ENCODE assay signal across 9 mouse cellular contexts in the genomic region with DNA sequence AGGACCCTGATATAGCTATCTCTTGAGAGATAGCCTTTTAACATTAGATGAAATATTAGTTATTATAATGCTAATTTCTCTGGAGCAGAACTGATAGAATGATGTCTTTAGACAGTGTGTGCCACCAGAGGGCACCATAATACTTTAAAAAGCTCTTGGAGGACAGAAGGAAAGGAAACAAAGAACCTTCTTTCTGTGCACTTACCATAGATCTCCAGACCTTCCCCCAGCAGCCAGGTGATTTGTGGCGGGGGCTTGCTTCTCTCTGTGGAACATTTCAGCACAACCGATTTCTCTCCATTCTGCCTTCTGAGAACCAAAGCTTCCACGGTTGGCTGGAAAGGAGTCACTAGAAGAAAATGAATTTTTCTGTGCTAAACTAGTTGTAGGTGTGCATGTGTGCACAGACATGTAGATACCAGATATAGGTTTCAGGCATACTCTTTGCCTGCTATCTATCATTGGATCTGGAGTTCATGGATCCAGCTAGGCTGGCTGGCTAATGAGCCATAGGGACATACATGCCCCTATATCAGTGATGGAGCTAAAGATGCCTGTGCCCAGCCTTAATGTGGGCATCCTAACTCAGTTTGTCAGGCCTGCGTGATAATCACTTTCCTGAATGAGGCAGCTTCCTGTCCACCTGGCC. TPM values are rescaled to one million over a fixed set of nuclear protein-coding genes. Genes with fewer than 3 reads are reported as not detected.
A peak's percentile ranks its signal among the peaks of the same experiment; 100 is the strongest.
DNase-seq lines count a peak whose midpoint lies in the region; ATAC-seq and TF ChIP-seq lines count a peak whose summit lies in the region.
"Had no signal": no experiment of that assay in that cellular context is flagged by ENCODE, and none has a peak within 500 bp of the region (broad histone marks: within the 10 kb centered on the region; RNA-seq: fewer than 3 reads in every experiment).

No protein-coding gene starts in this region.

- no peak overlapping the region for H3K9ac ChIP-seq in heart, adult 2 months (ENCODE audit: low read depth, low read length)
- no peak overlapping the region for H3K9ac ChIP-seq in heart, embryonic 12.5 days
- H3K9ac ChIP-seq in heart, embryonic 11.5 days (ENCODE audit: low read depth, low read length), result 0 out of 2 replicates have a peak overlapping the region, but pooled peaks have one; percentile 22
- H3K9ac ChIP-seq: liver, embryonic 15.5 days had no signal

- 42% methylated on average over 4 of the region's 4 CpGs for WGBS in heart, adult 2 months
- WGBS in heart, embryonic 12.5 days, result 43% methylated on average over 4 of the region's 4 CpGs
- whole genome bisulfite sequencing in heart, embryonic 11.5 days (ENCODE audit: insufficient replicate concordance), result 39% methylated on average over 4 of the region's 4 CpGs

- no peaks in the 10 kb centered on the region for H3K79me2 ChIP-seq in heart, adult 2 months (replicated peaks; ENCODE audit: control insufficient read depth, insufficient read depth, low read length)

- no peaks in the 10 kb centered on the region for H3K36me3 ChIP-seq in heart, adult 2 months (ENCODE audit: control insufficient read depth, insufficient read depth, low read length)
- no peaks in the 10 kb centered on the region for H3K36me3 ChIP-seq in heart, embryonic 12.5 days
- H3K36me3 ChIP-seq in heart, embryonic 11.5 days (ENCODE audit: control insufficient read depth, insufficient read depth, low read length), result no peaks in the 10 kb centered on the region
- H3K36me3 ChIP-seq: liver, embryonic 15.5 days had no signal

- ATAC-seq in heart, embryonic 12.5 days (ENCODE audit: insufficient number of reproducible peaks, low FRiP score), result no peak
- ATAC-seq in heart, embryonic 11.5 days (replicated peaks; ENCODE audit: insufficient number of reproducible peaks, low FRiP score, low TSS enrichment), result no peak

- no peaks in the 10 kb centered on the region for H3K4me1 ChIP-seq in heart, adult 2 months (ENCODE audit: control insufficient read depth, insufficient read depth, low read length)
- H3K4me1 ChIP-seq in heart, embryonic 12.5 days (replicated peaks), result no peaks in the 10 kb centered on the region
- H3K4me1 ChIP-seq in heart, embryonic 11.5 days (ENCODE audit: control insufficient read depth, insufficient read depth, low read length), result no peaks in the 10 kb centered on the region
- H3K4me1 ChIP-seq: liver, embryonic 15.5 days had no signal

- no peaks in the 10 kb centered on the region for H3K27me3 ChIP-seq in heart, adult 2 months (ENCODE audit: control insufficient read depth, insufficient read depth, low read length)
- 0 out of 2 replicates have a peak, but pooled peaks cover 4% of the 10 kb centered on the region for H3K27me3 ChIP-seq in heart, embryonic 12.5 days (replicated peaks)
- H3K27me3 ChIP-seq in heart, embryonic 11.5 days (ENCODE audit: control insufficient read depth, insufficient read depth, low read length), result no peaks in the 10 kb centered on the region
- H3K27me3 ChIP-seq: liver, embryonic 15.5 days had no signal

- TF ChIP-seq EP300 in heart, adult 2 months (IDR thresholded peaks at IDR 0.05; ENCODE audit: insufficient read depth, low read depth, low read length), result no peak

- no peak overlapping the region for H3K4me3 ChIP-seq in heart, adult 2 months
- H3K4me3 ChIP-seq in heart, embryonic 12.5 days, result no peak overlapping the region
- no peak overlapping the region for H3K4me3 ChIP-seq in heart, embryonic 11.5 days (ENCODE audit: low read depth, low read length)
- H3K4me3 ChIP-seq: liver, embryonic 15.5 days had no signal

- TF ChIP-seq POLR2A in heart, adult 2 months (IDR thresholded peaks at IDR 0.05; ENCODE audit: insufficient read depth, low read depth, low read length), result no peak

- H3K9me3 ChIP-seq in heart, embryonic 12.5 days (replicated peaks), result no peaks in the 10 kb centered on the region
- H3K9me3 ChIP-seq in heart, embryonic 11.5 days (replicated peaks; ENCODE audit: control insufficient read depth, low read length), result no peaks in the 10 kb centered on the region
- H3K9me3 ChIP-seq: liver, embryonic 15.5 days had no signal

- intact Hi-C loops in heart, adult 2 months (cut with DNase I), result loop anchor here (1.0 to 5.0 kb wide), 3 partner anchors 52 to 201 kb away; no protein-coding TSS in a partner anchor

- no peak overlapping the region for H3K27ac ChIP-seq in heart, adult 2 months
- H3K27ac ChIP-seq in heart, embryonic 12.5 days (ENCODE audit: poor library complexity, severe bottlenecking), result no peak overlapping the region
- H3K27ac ChIP-seq in heart, embryonic 11.5 days (ENCODE audit: low read depth, low read length), result no peak overlapping the region
- H3K27ac ChIP-seq: liver, embryonic 15.5 days had no signal

- no peak overlapping the region for H3K4me2 ChIP-seq in heart, embryonic 12.5 days
- no peak overlapping the region for H3K4me2 ChIP-seq in heart, embryonic 11.5 days
- H3K4me2 ChIP-seq: liver, embryonic 15.5 days had no signal

- DNase-seq in heart, adult 2 months, result peak in 1 of 2 experiments; percentile 7
- DNase-seq in adipocyte (ENCODE audit: low spot score), result peak; percentile 72
- DNase-seq in embryo, embryonic 10 days (ENCODE audit: low spot score), result peak; percentile 72
- peak; percentile 82 for DNase-seq in layer of hippocampus, adult 11-12 months (ENCODE audit: low spot score)
- DNase-seq in lung, postnatal 25 days (ENCODE audit: low spot score), result peak; percentile 39
- DNase-seq in right cerebral cortex, postnatal 10 days (ENCODE audit: low spot score in 2 of 2), result peak; percentile 65 to 81

- peak; percentile 78 for TF ChIP-seq CTCF in heart, adult 2 months (IDR thresholded peaks at IDR 0.05)

RNA-seq across cellular contexts. Expression of a gene that starts 14.4 kb away (rescaled TPM):
- total RNA-seq in heart, adult 2 months (2021), result not detected
- polyA plus RNA-seq in heart, adult 2 months (2012; rRNA removed), result 0.12 TPM in 1 of 2 replicates, not detected in the other
- polyA plus RNA-seq in heart, embryonic 12.5 days (2016; fragmentation: Nextera tagmentation; extraction: Ambion mirVana), result 0.17 and 0.18 TPM in 2 replicates
- polyA plus RNA-seq in heart, embryonic 11.5 days (2014; fragmentation: Nextera tagmentation; extraction: Ambion mirVana), result 0.13 and 0.15 TPM in 2 replicates
- polyA plus RNA-seq: liver, embryonic 15.5 days had no signal

RNA-seq across cellular contexts. Expression of a gene that starts 26.1 kb away (rescaled TPM):
- not detected for total RNA-seq in heart, adult 2 months (2021)
- 0.10 TPM in 1 of 2 replicates, not detected in the other for polyA plus RNA-seq in heart, adult 2 months (2012; rRNA removed)
- polyA plus RNA-seq in heart, embryonic 12.5 days (2016; fragmentation: Nextera tagmentation; extraction: Ambion mirVana), result not detected in 2 replicates
- polyA plus RNA-seq in heart, embryonic 11.5 days (2014; fragmentation: Nextera tagmentation; extraction: Ambion mirVana), result 0.08 TPM in 1 of 2 replicates, not detected in the other
- polyA plus RNA-seq: liver, embryonic 15.5 days had no signal
